Mouse (Mus musculus): ENCODE results near the gene Unc13d.

Gene Unc13d

GRCm38 (mm10) chr11:116076266-116076540 is 1.6 kb downstream of the Unc13d start:
- no peak for DNase-seq

GRCm38 (mm10) chr11:116075539-116076265 is 2.1 kb downstream of the Unc13d start:
- no peak for DNase-seq

GRCm38 (mm10) chr11:116074436-116074991 is 3.2 kb downstream of the Unc13d start:
- DNase-seq = no peak

- DNase-seq = no peak
Observed at GRCm38 (mm10) chr11:116072608-116073007, 5.2 kb downstream of the Unc13d start.

- peak in 1 of 2 experiments; percentile 33 for DNase-seq
Observed at GRCm38 (mm10) chr11:116071510-116071909, 6.3 kb downstream of the Unc13d start.

- no peak for DNase-seq
Observed at GRCm38 (mm10) chr11:116065345-116065744, 12.4 kb downstream of the Unc13d start.

- DNase-seq = no peak
Observed at GRCm38 (mm10) chr11:116064187-116064867, 13.4 kb downstream of the Unc13d start.

GRCm38 (mm10) chr11:116063562-116063961 is 14.2 kb downstream of the Unc13d start:
- no peak for DNase-seq

GRCm38 (mm10) chr11:116062521-116062920 is 15.2 kb downstream of the Unc13d start:
- DNase-seq = no peak

- no peak for DNase-seq
Observed at GRCm38 (mm10) chr11:116061641-116062415, 15.9 kb downstream of the Unc13d start.

- no peak for DNase-seq
Observed at GRCm38 (mm10) chr11:116060596-116060995, 17.2 kb downstream of the Unc13d start.

- DNase-seq = no peak
Observed at GRCm38 (mm10) chr11:116059691-116060025, 18.1 kb downstream of the Unc13d start.

- no peak for DNase-seq
Observed at GRCm38 (mm10) chr11:116058868-116059690, 18.7 kb downstream of the Unc13d start.

- no peak for DNase-seq
Observed at GRCm38 (mm10) chr11:116058022-116058614, 19.6 kb downstream of the Unc13d start.

GRCm38 (mm10) chr11:116057237-116057881 is 20.4 kb downstream of the Unc13d start:
- no peak for DNase-seq

- no peak for DNase-seq
Observed at GRCm38 (mm10) chr11:116055873-116056272, 21.9 kb downstream of the Unc13d start.

GRCm38 (mm10) chr11:116053510-116054229 is 24.1 kb downstream of the Unc13d start:
- DNase-seq = no peak

GRCm38 (mm10) chr11:116050196-116050595 is 27.6 kb downstream of the Unc13d start:
- no peak for DNase-seq

- DNase-seq = no peak
Observed at GRCm38 (mm10) chr11:116049610-116050009, 28.2 kb downstream of the Unc13d start.

GRCm38 (mm10) chr11:116045173-116045572 is 32.6 kb downstream of the Unc13d start:
- DNase-seq = no peak

GRCm38 (mm10) chr11:116043286-116043685 is 34.5 kb downstream of the Unc13d start:
- no peak for DNase-seq

All from spleen, adult 18-20 months (tissue).